Mouse (Mus musculus) brain, embryonic 14.5 days (tissue): ENCODE results near the gene Avpi1.

Source experiments
- CTCF ChIP-seq: fragments of 200-500 bp; IDR thresholded peaks from 2 replicates; pipeline ENCODE4 v1.5.1; 2012; ENCODE audit warnings: inconsistent platforms, mild to moderate bottlenecking, moderate library complexity, borderline replicate concordance; ENCODE audit not compliant: insufficient read depth, insufficient read length; ENCODE audit errors: extremely low read depth
- POLR2A ChIP-seq: fragments of 200-500 bp; IDR thresholded peaks from 2 replicates; pipeline ENCODE4 v1.6.1; 2012; ENCODE audit warnings: mild to moderate bottlenecking, inconsistent platforms, borderline replicate concordance; ENCODE audit not compliant: poor library complexity, insufficient read depth, insufficient read length, severe bottlenecking; ENCODE audit errors: extremely low read depth

DNA sequence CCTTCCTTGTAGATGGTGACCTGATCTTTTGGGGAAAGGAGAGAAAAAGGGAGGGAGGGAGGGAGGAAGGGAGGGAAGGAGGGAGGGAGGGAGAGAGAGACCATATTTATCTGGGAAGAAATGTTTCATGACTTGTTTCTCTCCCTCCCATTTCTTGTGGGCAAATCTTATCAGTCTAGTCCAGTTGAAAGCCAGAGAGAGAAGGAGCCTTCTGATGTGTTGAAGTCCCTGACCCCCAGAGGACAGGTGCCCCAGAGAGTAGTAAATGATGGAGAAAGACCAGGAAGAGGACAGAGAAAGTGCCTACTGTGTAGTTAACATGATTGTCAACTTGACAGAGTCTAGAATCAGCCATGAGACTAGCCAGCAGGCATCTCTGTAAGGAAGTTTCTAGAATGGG lies 6.2 kb upstream of the Avpi1 start:
- TF ChIP-seq POLR2A (no peak), CTCF (no peak)
